Mouse (Mus musculus): ENCODE results near the gene Ubap1l. TPM values are rescaled to one million over a fixed set of nuclear protein-coding genes. Genes with fewer than 3 reads are reported as not detected.

Ubap1l gene
- total and polyA plus RNA-seq, 3 experiments = 0.13 TPM; not detected in 2

DNA sequence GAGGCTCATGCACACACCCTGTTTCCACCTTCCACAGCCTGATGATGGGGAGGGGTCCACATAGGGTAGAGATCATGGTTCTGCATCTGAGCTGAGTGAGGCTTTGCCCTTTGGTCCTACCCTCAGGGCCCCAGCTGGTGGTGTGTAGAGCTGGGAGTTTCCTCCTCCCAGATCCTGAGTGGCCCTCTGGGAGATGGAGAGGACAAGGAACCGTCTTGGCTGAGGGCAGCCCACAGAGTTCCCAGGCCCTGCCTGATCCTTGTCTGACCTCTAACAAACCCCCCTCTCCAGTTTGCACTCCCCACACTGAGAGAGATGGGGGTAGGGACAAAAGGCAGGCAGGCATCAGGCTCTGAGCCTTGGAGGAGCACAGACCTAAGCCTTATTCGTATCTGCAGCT, 33.5 kb downstream of the Ubap1l start:
- H3K9me3 ChIP-seq (replicated peaks; ENCODE audit: low read length) = peaks cover 4% of the 10 kb centered on the region
- H3K27ac ChIP-seq (ENCODE audit: insufficient read depth, low read depth) = no peak overlapping the region
- H3K4me1 ChIP-seq (ENCODE audit: control insufficient read depth in 1 of 2, insufficient read depth in 2 of 2) = peaks cover 0 to 12% of the 10 kb centered on the region in 2 experiments; a peak in 3 of 4 replicates
- no peaks in the 10 kb centered on the region for H3K79me2 ChIP-seq (replicated peaks; ENCODE audit: control insufficient read depth, extremely low read depth, insufficient read depth, poor library complexity, severe bottlenecking)
- H3K27me3 ChIP-seq (replicated peaks) = peaks cover 7% of the 10 kb centered on the region
- TF ChIP-seq TCF12 (IDR thresholded peaks at IDR 0.05; ENCODE audit: low read depth, low read length) (no peak), ZKSCAN1 (IDR thresholded peaks at IDR 0.05; ENCODE audit: borderline replicate concordance, low read depth, low read length) (no peak)
- H3K36me3 ChIP-seq (replicated peaks in 1 of 2; ENCODE audit: control insufficient read depth in 1 of 2, insufficient read depth in 1 of 2, low read length in 1 of 2) = no peaks in the 10 kb centered on the region
- no peak overlapping the region for H3K9ac ChIP-seq (ENCODE audit: insufficient read depth, low read depth)
- dilution Hi-C loops (cut with MboI; ENCODE audit: extremely low pct_ligation_motif_present, extremely low pct_unique_long_range_greater_than_20kb, low sequenced_read_pairs) (no loop called here), in situ Hi-C loops (cut with MboI; ENCODE audit: low pct_ligation_motif_present, low pct_unique_long_range_greater_than_20kb, low sequenced_read_pairs) (no loop called here)
- no peak overlapping the region for H3K4me3 ChIP-seq (replicated peaks in 1 of 3; ENCODE audit: low read depth in 2 of 3, low read length in 2 of 3, poor library complexity in 1 of 3)
- no peak overlapping the region for H3K4me2 ChIP-seq (ENCODE audit: insufficient read depth, low read depth, poor library complexity, severe bottlenecking)
- no peak for DNase-seq (ENCODE audit: extremely low read depth)

DNA sequence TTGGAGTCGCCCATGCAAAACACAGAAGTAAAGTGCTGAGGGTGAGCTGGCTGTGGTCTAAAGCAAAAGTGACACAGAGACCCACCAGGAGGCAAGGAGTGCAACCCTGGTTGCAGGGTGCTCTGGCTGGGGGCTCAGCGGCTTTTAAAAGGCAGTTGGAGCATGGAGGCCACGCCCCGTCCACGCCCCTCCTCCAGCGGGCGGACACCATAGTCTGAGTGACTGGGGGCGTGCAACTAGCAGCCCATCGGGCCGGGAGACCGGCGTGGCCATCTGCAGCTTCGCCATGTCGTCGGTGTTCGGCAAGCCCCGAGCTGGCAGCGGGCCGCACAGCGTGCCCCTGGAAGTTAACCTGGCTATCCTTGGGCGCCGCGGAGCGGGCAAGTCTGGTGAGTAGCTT, 37.4 kb downstream of the Ubap1l start, which contains the start of gene Rasl12:
Rasl12 (plus strand) TSS at position 228 of the 400 bp plus-strand sequence.
- no peak within 1 kb of the TSS for H3K27ac ChIP-seq (ENCODE audit: insufficient read depth, low read depth)
- no peaks in the 10 kb centered on the region for H3K79me2 ChIP-seq (replicated peaks; ENCODE audit: control insufficient read depth, extremely low read depth, insufficient read depth, poor library complexity, severe bottlenecking)
- H3K4me2 ChIP-seq (ENCODE audit: insufficient read depth, low read depth, poor library complexity, severe bottlenecking) = peak within 1 kb of the TSS; percentile 79
- peak within 1 kb of the TSS in 1 of 3 experiments; percentile 52 for H3K4me3 ChIP-seq (replicated peaks in 1 of 3; ENCODE audit: low read depth in 2 of 3, low read length in 2 of 3, poor library complexity in 1 of 3)
- peaks cover 7% of the 10 kb centered on the region for H3K27me3 ChIP-seq (replicated peaks)
- TF ChIP-seq SIN3A (IDR thresholded peaks at IDR 0.05; ENCODE audit: low read length) = no peak
- TF ChIP-seq SMC3 (IDR thresholded peaks at IDR 0.05; ENCODE audit: low read depth, low read length) = no peak
- TF ChIP-seq USF2 (conservative IDR thresholded peaks at IDR 0.05; ENCODE audit: low read depth, low read length) = no peak
- no peak for DNase-seq (ENCODE audit: extremely low read depth)
- dilution Hi-C loops (cut with MboI; ENCODE audit: extremely low pct_ligation_motif_present, extremely low pct_unique_long_range_greater_than_20kb, low sequenced_read_pairs) = no loop called here
- no peaks in the 10 kb centered on the region for H3K36me3 ChIP-seq (replicated peaks in 1 of 2; ENCODE audit: control insufficient read depth in 1 of 2, insufficient read depth in 1 of 2, low read length in 1 of 2)
- H3K4me1 ChIP-seq (ENCODE audit: control insufficient read depth in 1 of 2, insufficient read depth in 2 of 2) = peaks cover 0 to 6% of the 10 kb centered on the region in 2 experiments; a peak in 1 of 4 replicates
- in situ Hi-C loops (cut with MboI; ENCODE audit: low pct_ligation_motif_present, low pct_unique_long_range_greater_than_20kb, low sequenced_read_pairs) = no loop called here
- no peaks in the 10 kb centered on the region for H3K9me3 ChIP-seq (replicated peaks; ENCODE audit: low read length)
- H3K9ac ChIP-seq (ENCODE audit: insufficient read depth, low read depth) = no peak within 1 kb of the TSS

DNA sequence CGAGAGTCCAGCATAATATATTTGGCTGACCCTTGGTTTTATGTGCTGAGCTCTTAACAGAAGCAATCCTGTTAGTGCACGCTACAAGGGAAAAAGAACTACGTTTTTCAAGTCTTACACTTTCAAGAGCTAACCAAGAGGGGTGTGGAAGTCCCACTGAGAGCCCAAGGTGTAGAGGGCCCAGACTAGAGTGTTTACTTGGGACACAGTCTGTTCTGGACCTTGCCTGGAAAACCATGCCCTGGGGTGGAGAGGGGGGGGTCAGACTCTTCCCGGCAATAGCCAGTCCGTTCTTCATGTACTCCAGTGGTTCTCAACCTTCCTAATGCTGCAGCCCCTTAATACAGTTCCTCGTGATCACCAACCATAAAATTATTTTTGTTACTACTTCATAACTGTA, 39.1 kb downstream of the Ubap1l start:
- in situ Hi-C loops (cut with MboI; ENCODE audit: low pct_ligation_motif_present, low pct_unique_long_range_greater_than_20kb, low sequenced_read_pairs) (no loop called here), dilution Hi-C loops (cut with MboI; ENCODE audit: extremely low pct_ligation_motif_present, extremely low pct_unique_long_range_greater_than_20kb, low sequenced_read_pairs) (no loop called here)
- no peaks in the 10 kb centered on the region for H3K79me2 ChIP-seq (replicated peaks; ENCODE audit: control insufficient read depth, extremely low read depth, insufficient read depth, poor library complexity, severe bottlenecking)
- H3K4me3 ChIP-seq (replicated peaks in 1 of 3; ENCODE audit: low read depth in 2 of 3, low read length in 2 of 3, poor library complexity in 1 of 3) = no peak overlapping the region
- no peak for DNase-seq (ENCODE audit: extremely low read depth)
- no peak overlapping the region for H3K9ac ChIP-seq (ENCODE audit: insufficient read depth, low read depth)
- no peaks in the 10 kb centered on the region for H3K9me3 ChIP-seq (replicated peaks; ENCODE audit: low read length)
- H3K27ac ChIP-seq (ENCODE audit: insufficient read depth, low read depth) = no peak overlapping the region
- H3K4me1 ChIP-seq (ENCODE audit: control insufficient read depth in 1 of 2, insufficient read depth in 2 of 2) = peaks cover 0 to 6% of the 10 kb centered on the region in 2 experiments; a peak in 1 of 4 replicates
- H3K27me3 ChIP-seq (replicated peaks) = peaks cover 7% of the 10 kb centered on the region
- no peaks in the 10 kb centered on the region for H3K36me3 ChIP-seq (replicated peaks in 1 of 2; ENCODE audit: control insufficient read depth in 1 of 2, insufficient read depth in 1 of 2, low read length in 1 of 2)
- no peak overlapping the region for H3K4me2 ChIP-seq (ENCODE audit: insufficient read depth, low read depth, poor library complexity, severe bottlenecking)
- TF ChIP-seq MAFK (IDR thresholded peaks at IDR 0.05; ENCODE audit: insufficient replicate concordance, low read length) (no peak), SIN3A (IDR thresholded peaks at IDR 0.05; ENCODE audit: low read length) (no peak), ELF1 (IDR thresholded peaks at IDR 0.05; ENCODE audit: low read depth, low read length) (no peak), TBP (conservative IDR thresholded peaks at IDR 0.05; ENCODE audit: low read depth, low read length) (no peak), ZNF384 (IDR thresholded peaks at IDR 0.05; ENCODE audit: low read depth, low read length) (no peak), JUN (IDR thresholded peaks at IDR 0.05; ENCODE audit: insufficient read depth, low read depth, low read length) (no peak), USF1 (IDR thresholded peaks at IDR 0.05; ENCODE audit: low read depth, low read length) (no peak), POLR2A (IDR thresholded peaks at IDR 0.05; ENCODE audit: low read depth, low read length) (no peak), CTCF (conservative IDR thresholded peaks at IDR 0.05 in 1 of 2, IDR thresholded peaks at IDR 0.05 in 1 of 2; ENCODE audit: low read depth in 2 of 2, low read length in 2 of 2) (no peak), MYC (IDR thresholded peaks at IDR 0.05; ENCODE audit: low read depth, low read length) (no peak), IRF4 (IDR thresholded peaks at IDR 0.05; ENCODE audit: low read depth, low read length) (no peak)

Measured in CH12.LX (cell line).